Mouse (Mus musculus) MEL-GATA-1-ER (cell line): ENCODE results near the gene Slc35a3.
"Not testable (repeated sequence)": the region's sequence is repeated elsewhere in the genome, so short reads cannot be mapped to it uniquely, and the experiment has no call there.

Experiments used
- DNase-seq: peaks from one replicate; pipeline ENCODE4 v3.0.0-alpha.2; 2012; ENCODE audit warnings: low read depth; ENCODE audit errors: extremely low read depth

Slc35a3 gene

DNA sequence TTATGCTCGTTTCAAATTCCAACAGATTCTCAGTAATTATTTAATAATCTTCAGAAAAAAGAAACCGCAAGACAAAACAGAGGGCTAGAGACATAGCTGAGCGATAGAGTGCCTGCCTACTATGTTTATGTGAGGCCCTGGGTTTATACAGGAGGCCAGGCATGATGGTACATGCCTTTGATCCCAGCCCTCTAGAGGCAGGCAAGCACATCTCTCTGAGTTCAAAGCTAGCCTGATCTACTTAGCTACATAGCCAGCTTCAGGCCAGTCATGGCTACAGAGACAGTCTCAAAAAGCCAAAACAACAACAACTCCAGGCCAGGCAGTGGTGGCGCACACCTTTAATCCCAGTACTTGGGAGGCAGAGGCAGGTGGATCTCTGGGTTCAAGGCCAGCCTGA, 11.0 kb downstream of the Slc35a3 start:
- DNase-seq = no peak

- no peak for DNase-seq
Observed at GRCm38 (mm10) chr3:116698786-116699185, 13.8 kb downstream of the Slc35a3 start.

DNA sequence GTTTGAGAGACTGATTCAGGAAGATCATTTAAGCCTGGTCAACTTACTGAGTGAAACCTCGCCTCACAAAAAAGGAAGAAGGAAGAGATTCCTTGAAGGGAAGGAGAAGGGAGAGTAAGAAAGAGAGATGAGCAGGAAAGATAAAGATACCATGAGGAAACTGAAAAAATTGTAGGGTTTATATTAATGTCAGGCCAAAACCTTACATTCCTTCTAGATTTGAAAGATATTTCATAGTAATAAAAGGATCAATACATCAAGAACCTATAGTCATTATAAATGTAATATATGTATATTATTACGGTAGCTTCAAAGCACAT, 17.0 kb downstream of the Slc35a3 start:
- DNase-seq = no peak

DNA sequence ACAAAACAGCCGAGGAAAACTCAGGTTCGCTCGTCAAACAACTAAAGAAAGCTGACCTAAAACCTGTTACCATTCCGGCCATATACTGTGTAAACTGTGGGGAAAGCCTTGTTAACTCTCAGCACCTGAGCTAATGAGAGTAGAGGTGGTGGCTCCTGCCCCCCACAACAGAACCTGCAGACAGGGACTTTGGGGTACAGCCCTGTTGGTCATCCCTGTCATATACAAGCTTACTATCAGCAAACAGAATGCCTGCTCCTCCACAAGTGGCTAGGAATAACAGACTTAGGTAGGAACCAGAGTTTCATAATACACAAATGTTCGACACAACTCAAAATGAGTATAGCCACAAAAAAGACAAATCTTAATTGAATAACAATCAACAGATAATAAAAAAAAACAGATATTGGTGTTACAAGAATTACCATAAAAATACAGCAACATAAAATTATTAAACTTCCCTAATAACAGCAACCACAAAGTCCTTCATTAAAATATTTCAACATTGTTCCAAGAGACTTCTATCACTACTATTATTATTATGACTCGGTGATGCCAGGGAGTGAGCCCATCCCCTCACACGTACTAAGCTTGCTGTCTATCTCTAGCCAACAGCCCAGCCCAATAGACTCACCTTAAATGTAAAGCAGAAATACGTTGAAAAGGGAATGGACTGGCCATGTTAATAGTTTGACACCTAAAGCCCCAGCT, 17.5 kb downstream of the Slc35a3 start:
- DNase-seq = no peak

DNA sequence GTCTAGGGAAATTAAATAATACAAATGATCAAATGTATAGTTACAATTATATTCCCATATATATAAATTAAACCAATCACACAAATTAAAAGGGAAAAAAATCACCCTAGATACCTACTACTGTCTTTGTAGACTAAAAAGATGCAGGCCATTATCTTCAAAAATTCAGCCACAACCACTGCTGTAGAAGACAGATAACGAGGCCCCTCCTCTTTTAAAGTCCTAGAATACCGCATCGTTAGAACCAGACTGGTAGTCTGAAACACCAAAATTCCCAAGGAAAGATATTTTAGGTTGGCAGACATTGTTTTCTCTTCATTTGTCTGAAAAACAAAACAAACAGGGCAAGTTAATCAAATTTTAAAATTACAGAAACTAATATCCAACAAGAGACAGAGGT, 18.3 kb downstream of the Slc35a3 start:
- DNase-seq = peak; percentile 73

GRCm38 (mm10) chr3:116681160-116681559, 31.5 kb downstream of the Slc35a3 start, which contains the start of gene Gm43191:
Gm43191 (minus strand) TSS chr3:116681260.
- no peak for DNase-seq

- not testable (repeated sequence) for DNase-seq
Observed at GRCm38 (mm10) chr3:116664281-116664680, 48.4 kb downstream of the Slc35a3 start.

GRCm38 (mm10) chr3:116662463-116662863, 50.2 kb downstream of the Slc35a3 start, which contains the start of gene Mfsd14a:
Mfsd14a (minus strand) TSS chr3:116662677.
- peak; percentile 84 for DNase-seq

DNA sequence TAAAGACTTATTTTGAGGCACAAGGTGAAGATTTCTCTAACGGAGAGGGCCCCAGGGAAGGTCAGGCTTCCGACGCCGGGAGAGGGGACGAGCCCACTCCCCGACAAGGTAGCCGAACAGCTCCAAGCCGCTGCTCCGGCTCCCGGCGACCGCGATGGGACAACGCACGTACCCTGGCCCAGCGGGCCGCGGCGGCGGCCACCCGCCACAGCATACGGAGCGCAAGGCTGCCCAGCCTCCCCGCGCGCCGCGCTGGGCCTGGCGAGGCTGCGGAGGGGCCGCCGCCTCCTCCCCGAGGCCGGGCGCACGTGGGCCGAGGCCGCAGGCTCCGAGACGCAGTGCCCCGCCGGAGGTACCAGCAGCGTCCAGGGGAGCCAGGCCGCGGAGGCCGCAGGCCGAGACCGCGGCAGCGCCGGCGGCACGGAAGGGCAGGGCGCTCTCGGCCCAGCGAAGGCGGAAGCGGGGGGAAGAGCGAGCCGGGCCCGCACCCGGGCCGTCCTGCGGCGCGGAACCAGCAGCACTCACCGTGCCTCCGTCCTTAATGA, 50.7 kb downstream of the Slc35a3 start:
- no peak for DNase-seq

DNA sequence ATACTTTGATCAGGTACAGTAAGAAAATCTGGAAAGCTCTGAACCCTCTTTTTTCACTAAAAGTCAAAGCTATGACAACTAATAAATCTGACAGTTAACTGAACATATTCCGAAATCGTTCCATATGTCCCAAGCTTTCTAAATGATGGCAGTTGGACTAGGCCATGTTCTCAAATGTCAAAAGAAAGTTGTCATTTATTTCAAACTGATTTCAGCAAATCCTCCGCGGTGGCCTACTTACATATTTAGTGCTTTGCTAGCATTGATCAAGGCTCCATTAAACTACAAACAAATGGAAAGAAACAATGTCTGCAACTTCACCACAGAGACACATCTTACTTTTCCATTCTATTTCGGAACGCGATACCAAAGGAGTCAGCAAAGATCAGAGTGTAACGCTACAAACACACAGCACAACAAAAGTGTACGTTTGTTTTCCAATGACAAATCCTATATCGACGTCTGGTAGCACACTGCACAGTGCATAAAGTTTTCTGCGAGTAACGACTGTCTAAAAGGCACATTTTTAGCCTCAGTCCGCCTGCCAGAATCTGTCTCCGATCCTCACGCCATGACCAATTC, 51.3 kb downstream of the Slc35a3 start:
- DNase-seq = peak; percentile 41

GRCm38 (mm10) chr3:116659856-116660430, 52.7 kb downstream of the Slc35a3 start:
- no peak for DNase-seq

GRCm38 (mm10) chr3:116658928-116659565, 53.6 kb downstream of the Slc35a3 start:
- no peak for DNase-seq

- DNase-seq = no peak
Observed at GRCm38 (mm10) chr3:116656184-116656965, 56.3 kb downstream of the Slc35a3 start.

GRCm38 (mm10) chr3:116654051-116654450, 58.6 kb downstream of the Slc35a3 start:
- not testable (repeated sequence) for DNase-seq

DNA sequence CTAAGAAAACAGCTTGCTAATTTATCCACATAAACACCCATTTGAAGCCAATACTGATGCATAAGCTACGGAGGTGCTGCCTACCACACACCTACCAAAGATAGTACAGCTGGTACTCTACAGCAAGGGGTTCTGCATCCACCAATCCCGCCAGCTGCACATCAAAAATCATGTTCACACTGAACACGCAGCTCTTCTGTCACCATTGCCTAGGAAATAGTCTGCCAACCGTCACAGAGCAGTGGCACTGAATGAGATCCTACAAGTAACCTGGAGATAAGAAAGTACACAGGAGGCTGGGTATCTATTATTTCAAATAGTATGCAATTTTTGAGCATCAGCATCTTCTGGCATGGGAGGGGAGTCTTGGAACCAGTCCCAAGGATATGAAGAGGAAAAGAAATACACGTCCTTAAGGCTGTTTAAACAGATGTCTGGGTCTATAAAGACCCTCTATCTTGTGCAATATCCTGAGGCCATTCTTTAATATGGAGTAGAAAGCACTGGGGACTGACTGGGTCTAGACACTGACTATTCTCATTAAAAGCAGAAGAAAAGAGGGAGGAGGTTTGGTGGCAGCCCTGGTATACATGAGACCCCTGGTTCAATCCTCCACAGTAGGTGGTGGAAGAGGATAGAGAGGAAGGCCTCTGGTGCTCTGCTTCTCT, 59.2 kb downstream of the Slc35a3 start:
- no peak for DNase-seq

DNA sequence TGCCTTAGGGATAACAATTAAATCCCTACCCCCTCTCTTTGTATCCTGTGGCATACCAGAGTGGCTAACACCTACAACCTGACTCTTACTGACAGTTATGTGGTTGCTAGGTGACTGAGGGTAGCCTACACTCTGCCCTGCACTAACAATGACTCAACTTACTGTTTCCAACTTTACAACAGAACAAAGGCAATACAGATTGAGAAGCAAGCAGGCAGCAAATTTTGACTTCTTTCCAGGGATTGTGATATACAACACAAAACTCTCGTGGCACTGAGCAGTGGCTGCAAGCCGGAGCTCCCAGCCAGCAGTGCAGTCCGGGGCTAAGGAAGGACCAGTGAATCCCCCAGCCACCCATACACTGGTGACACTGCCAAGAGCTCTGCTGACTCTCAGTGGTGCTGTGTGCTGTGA, 60.6 kb downstream of the Slc35a3 start:
- DNase-seq = no peak

GRCm38 (mm10) chr3:116650698-116651097, 61.9 kb downstream of the Slc35a3 start:
- DNase-seq = no peak

- no peak for DNase-seq
Observed at GRCm38 (mm10) chr3:116648805-116649204, 63.8 kb downstream of the Slc35a3 start.

- DNase-seq = no peak
Observed at GRCm38 (mm10) chr3:116646387-116646786, 66.2 kb downstream of the Slc35a3 start.

GRCm38 (mm10) chr3:116642373-116642772, 70.3 kb downstream of the Slc35a3 start:
- no peak for DNase-seq
